In the genomic region with DNA sequence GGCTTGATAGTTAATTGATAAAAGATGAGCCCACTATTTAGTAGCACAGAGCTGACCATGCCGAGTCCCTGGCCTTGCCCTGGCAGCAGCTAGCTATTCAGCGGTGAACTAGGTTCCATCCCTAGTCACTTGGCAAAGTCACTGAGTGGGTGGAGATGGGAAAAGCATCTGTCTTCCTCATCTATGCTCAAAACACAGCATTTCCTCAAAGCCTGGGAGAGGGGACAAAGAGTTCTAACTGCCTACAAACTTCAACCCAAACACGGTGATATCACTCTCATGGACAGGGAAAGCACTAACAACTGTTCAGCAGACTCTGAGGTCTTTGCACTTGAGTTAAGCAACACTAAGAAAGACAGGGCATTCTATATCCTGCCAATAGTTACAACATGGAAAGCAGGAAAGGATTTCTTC, we compare ENCODE assay signal across 11 mouse cellular contexts.
DNase-seq lines count a peak whose midpoint lies in the region; ATAC-seq lines count a peak whose summit lies in the region.
"Had no signal": no experiment of that assay in that cellular context is flagged by ENCODE, and none has a peak within 500 bp of the region (broad histone marks: within the 10 kb centered on the region; RNA-seq: fewer than 3 reads in every experiment).

No protein-coding gene starts in this region.

- no peak overlapping the region for H3K9ac ChIP-seq in lung, embryonic 16.5 days (ENCODE audit: low read length)
- H3K9ac ChIP-seq: liver, embryonic 14.5 days had no signal

- peak overlapping the region; percentile 93 for H3K27ac ChIP-seq in lung, embryonic 16.5 days (ENCODE audit: low read length)
- H3K27ac ChIP-seq in hindbrain, embryonic 10.5 days: no peak overlapping the region
- H3K27ac ChIP-seq: liver, embryonic 14.5 days had no signal

- ATAC-seq in lung, embryonic 16.5 days (ENCODE audit: low read depth): peak; percentile 79

- 32% methylated on average over 3 of the region's 3 CpGs for WGBS in lung, embryonic 16.5 days
- 81% methylated on average over 3 of the region's 3 CpGs for WGBS in hindbrain, embryonic 10.5 days

- peak overlapping the region; percentile 18 for H3K4me2 ChIP-seq in lung, embryonic 16.5 days (ENCODE audit: low read depth, low read length)

- H3K27me3 ChIP-seq in lung, embryonic 16.5 days (ENCODE audit: control insufficient read depth, insufficient read depth, low read depth, low read length): no peaks in the 10 kb centered on the region
- H3K27me3 ChIP-seq in hindbrain, embryonic 10.5 days (ENCODE audit: insufficient read depth, poor library complexity, severe bottlenecking): no peaks in the 10 kb centered on the region

- H3K36me3 ChIP-seq in lung, embryonic 16.5 days (ENCODE audit: control insufficient read depth, insufficient read depth, low read length): no peaks in the 10 kb centered on the region
- no peaks in the 10 kb centered on the region for H3K36me3 ChIP-seq in hindbrain, embryonic 10.5 days
- H3K36me3 ChIP-seq: G1E had no signal

- H3K9me3 ChIP-seq in lung, embryonic 16.5 days (ENCODE audit: control insufficient read depth, low read length): peaks cover 3% of the 10 kb centered on the region; the same call in 1 of the 2 replicates
- peaks cover 11% of the 10 kb centered on the region for H3K9me3 ChIP-seq in hindbrain, embryonic 10.5 days
- H3K9me3 ChIP-seq: G1E had no signal

- DNase-seq in urinary bladder, postnatal 36 days (ENCODE audit: low spot score in 2 of 2): peak; percentile 6 to 71
- no peak for DNase-seq in urinary bladder, adult 2 months (ENCODE audit: low spot score)
- peak; percentile 66 to 81 for DNase-seq in heart, postnatal 36 days
- no peak for DNase-seq in hindbrain, embryonic 10.5 days (ENCODE audit: low spot score)
- no peak for DNase-seq in frontal cortex, postnatal 25 days (ENCODE audit: low spot score in 2 of 2)
- no peak for DNase-seq in embryo, embryonic 9.5 days (ENCODE audit: extremely low spot score)
- no peak for DNase-seq in natural killer cell, adult 2 months (ENCODE audit: low spot score in 2 of 2)
- DNase-seq: cerebellum, adult 18-20 months had no signal

- no peak overlapping the region for H3K4me3 ChIP-seq in lung, embryonic 16.5 days (ENCODE audit: low read length)
- no peak overlapping the region for H3K4me3 ChIP-seq in hindbrain, embryonic 10.5 days

- H3K4me1 ChIP-seq in lung, embryonic 16.5 days (replicated peaks; ENCODE audit: control insufficient read depth, insufficient read depth, low read length): peaks cover 22% of the 10 kb centered on the region
- H3K4me1 ChIP-seq in hindbrain, embryonic 10.5 days (replicated peaks): peaks cover 2% of the 10 kb centered on the region; the same call in 1 of the 2 replicates

- intact Hi-C loops in heart, postnatal 36 days (cut with DNase I): loop anchor here (1.0 to 5.0 kb wide), 6 partner anchors 53 to 333 kb away; no protein-coding TSS in a partner anchor

Comparison
In these comparisons a context has a peak if more than half of its experiments do, and no peak if none do; other contexts are left out.
1. DNase-seq: peak in urinary bladder, postnatal 36 days (2 of 2) and heart, postnatal 36 days (2 of 2); none in urinary bladder, adult 2 months (single experiment), hindbrain, embryonic 10.5 days (single experiment), frontal cortex, postnatal 25 days (0 of 2), embryo, embryonic 9.5 days (single experiment) and natural killer cell, adult 2 months (0 of 2).